Mouse (Mus musculus) spleen, postnatal 14 days (tissue): Measurements from ENCODE around the gene Itga5.

Experiments used
- DNase-seq, 2 experiments: peaks; one replicate each; pipeline ENCODE4 v3.0.0; 2021 to 2022; ENCODE audit warnings: low spot score in 2 of 2

Gene Itga5

GRCm38 (mm10) chr15:103313495-103314095 lies 53.0 kb downstream of the Itga5 start:
- no peak for DNase-seq

DNA sequence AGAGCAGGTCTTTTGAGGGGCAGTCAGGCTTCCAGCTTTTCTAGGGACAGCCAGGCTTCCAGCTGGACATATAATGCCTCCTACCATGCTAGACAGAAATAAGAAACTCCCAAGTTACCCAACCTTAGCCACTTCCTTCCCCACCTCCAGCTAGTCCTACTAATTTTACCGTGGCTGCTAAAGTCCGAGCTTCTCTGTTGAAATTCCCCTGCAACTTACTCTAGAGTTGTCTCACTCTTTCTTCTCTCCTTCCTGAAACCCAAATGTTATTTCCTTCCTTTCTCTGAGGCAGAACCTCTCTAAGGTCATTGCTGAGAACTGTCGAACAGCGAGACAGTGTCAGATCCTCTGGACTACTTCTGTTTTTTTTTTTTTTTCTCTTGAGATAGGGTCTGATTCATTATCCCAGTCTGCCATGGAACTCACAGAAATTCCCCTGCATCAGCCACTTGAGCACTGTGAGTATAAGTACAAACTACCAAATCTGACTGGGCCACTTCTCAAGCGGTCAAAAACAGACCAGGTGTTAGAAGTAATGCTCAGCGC lies 56.1 kb downstream of the Itga5 start, which contains the start of gene Gpr84:
TSS of gene Gpr84 (minus strand) at position 248 of the 546 bp plus-strand sequence.
- DNase-seq = no peak

DNA sequence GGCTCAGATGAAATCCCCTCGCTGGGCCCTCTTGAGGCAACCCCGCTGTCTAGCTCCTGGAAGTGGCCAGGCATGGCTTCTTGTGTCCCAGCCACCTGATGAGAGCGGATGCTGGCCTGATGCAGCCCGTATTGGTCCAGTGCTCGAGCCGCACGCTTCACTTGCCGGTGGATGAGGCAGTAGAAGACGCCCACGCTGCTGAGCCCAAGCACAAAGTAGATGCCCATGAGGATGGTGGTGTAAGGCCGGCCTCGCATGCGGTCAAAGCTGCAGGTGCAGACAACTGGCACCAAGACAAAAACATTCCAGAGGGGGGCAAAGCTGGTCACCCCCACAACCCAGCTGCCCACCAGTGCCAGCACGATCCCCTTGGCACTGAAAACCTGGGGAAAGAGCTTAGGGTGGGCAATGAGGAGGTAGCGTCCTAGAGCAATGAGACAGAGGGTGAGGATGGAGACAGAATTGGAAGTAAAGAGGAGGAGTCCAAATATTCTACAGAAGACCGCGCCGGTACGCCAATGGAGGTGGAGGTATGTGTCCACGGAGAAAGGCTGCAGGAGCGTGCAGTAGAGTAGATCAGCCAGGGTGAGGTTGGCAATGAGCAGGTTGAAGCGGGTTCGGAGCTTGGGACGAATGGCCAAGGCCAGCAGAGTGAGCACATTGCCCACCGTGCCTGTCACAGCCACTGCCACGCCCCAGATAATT lies 57.5 kb downstream of the Itga5 start:
- DNase-seq = no peak

DNA sequence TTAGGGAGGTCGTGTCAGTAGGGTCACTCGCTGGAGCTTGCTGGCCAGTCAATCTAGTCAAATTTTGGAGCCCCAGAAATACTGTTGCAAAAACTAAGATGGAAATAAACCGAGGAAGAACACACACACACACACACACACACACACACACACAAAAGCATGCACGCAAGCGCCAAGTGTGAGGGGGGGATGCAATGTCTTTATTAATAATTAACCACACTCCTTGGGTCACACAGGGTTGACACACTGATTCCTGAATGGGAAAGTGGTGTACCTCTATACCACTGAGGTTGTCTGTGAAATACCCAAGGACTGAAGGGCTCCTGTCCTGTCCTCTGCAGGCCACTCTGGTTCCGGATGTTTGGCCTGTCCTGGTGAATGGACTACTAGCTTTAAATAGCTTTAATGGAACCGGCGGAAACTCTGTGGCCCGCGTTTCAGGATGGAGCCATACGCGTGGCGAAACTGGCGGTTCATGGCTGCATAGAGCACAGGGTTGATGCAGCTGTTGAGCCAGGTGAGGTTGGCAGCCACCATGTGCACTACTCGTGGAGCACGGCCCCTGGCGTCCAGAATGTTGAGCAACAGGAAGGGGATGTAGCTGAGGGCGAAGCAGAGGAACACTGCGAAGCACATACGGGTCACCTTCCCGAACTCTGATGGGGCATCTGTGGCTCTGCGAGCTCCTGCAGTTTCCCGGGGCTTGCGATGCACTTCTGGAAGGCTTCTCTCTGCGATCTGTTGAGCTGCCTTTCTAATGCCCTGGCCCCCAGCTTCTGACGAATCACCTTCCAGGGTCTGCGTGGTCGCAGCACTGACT lies 58.3 kb downstream of the Itga5 start:
- DNase-seq = no peak

- DNase-seq = peak; percentile 77 to 88
These were observed 59.4 kb downstream of the Itga5 start for GRCm38 (mm10) chr15:103307125-103307524.

DNA sequence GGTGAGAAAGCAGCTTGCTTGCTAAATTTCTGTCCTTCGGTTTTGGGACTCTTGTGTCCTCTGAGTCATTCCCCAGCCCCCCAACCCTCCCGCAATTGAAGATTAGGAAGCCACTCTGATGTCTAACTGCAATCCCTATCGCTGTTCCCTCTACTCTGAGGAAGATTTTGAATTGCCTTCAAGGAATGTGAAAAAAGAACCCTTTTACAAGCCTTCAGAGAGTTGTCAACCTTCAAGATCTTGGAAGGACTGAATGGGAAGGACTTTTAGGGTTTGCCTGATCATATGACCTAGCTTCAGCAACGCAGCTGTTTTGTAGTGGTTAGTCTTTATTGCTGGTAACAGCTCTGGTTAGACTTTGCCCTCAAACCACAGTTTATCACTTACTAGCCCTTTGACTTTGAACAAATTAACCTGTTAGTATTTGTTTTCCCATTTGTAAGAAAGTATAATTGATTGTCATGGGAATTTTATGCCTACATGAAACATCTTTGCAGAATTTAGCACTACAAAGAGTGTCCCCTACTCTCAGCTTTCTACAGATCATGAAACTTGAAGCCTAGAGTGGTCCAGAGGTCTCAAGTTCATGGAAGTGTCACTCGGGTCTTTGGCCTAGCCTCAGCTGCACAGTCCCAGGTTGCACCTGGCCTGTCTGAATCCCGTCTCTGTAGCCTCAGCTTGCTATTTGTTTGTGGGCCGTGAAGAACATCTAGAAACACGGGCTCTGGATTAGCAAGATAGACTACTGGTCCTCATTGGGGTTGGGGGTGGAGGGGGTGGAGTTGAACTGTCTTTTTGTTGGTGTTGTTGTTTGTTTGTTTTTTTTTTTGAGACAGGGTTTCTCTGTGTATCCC lies 60.5 kb downstream of the Itga5 start:
- no peak for DNase-seq

DNA sequence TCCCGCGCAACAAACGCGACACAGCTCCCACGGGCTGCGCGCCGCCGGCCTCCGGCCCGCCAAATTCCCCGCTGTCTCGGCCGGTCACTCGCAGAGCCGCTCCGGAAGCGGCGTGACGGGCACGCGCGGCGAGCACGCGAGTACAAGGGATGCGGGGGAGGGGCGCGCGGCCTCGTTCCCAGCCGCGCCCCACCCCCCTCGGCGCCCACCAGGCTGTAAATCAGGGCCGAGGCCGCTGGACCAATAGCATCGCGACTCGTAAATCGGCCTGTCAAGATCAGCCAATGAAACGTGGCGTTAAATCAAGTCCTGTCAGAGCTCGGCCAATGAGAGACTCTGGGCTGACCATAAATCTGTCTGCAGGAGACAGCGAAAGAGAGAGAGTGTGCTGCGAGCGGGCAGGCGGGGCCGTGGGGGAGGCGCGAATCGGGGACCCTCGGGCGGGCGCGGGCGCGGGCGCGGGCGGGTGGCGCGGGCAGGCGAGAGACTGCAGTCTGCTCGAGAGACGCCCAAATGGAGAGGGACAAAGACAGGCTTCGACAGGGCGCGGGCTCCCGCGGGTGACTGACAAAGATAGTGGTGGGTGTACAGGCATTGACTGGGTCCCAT lies 61.4 kb downstream of the Itga5 start:
- DNase-seq = peak; percentile 57 to 71

GRCm38 (mm10) chr15:103304616-103304969 lies 62.0 kb downstream of the Itga5 start:
- no peak for DNase-seq

- DNase-seq = no peak
These were observed 62.5 kb downstream of the Itga5 start for GRCm38 (mm10) chr15:103303916-103304615.

- DNase-seq = no peak
These were observed 64.1 kb downstream of the Itga5 start for GRCm38 (mm10) chr15:103302341-103303021.

GRCm38 (mm10) chr15:103301547-103302340 lies 64.8 kb downstream of the Itga5 start:
- no peak for DNase-seq

- no peak for DNase-seq
These were observed 65.5 kb downstream of the Itga5 start for GRCm38 (mm10) chr15:103301046-103301445.

DNA sequence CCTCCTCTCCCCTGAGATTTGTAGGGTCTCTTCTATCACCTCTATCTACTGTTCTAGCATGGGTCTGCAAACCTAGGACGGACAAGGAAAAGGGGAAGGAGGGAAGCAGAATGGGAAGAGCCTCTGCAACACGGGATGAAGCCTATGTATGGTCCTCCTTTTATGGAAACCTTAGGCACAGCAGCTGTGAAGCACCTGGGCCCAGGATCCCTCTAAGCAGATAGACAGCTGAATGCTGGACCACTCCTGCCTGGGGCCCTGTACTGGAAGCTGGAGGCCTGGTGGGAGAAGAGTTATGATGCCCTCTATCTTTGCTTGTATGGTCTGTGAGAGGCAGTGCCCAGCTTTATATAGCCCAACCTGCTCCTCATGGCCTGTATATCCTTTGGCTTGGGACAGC lies 66.0 kb downstream of the Itga5 start:
- DNase-seq = no peak

GRCm38 (mm10) chr15:103300067-103300471 lies 66.5 kb downstream of the Itga5 start:
- DNase-seq = no peak

DNA sequence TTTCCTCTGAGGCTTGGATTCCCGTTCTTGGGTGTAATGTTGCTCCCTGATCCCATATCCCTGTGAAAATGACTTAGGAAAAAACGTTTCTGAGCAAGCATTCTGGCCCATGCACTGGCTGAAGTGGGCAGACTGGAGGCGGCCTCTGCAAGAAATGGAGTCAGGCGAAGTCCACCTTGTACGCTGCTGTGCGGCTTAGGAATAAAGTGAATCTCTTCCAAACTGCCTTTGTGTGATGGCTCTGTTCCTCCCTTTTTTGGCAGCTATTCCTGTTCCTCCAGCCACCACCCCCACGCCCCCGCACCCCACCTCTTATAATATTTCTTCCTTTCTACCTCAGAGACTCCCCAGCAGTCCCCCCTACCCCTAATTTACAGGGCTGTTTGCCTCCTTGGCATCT lies 66.9 kb downstream of the Itga5 start:
- DNase-seq = no peak

- no peak for DNase-seq
These were observed 67.5 kb downstream of the Itga5 start for GRCm38 (mm10) chr15:103298861-103299616.

- no peak for DNase-seq
These were observed 68.5 kb downstream of the Itga5 start for GRCm38 (mm10) chr15:103298026-103298425.

GRCm38 (mm10) chr15:103297313-103297712 lies 69.2 kb downstream of the Itga5 start:
- no peak for DNase-seq
